Mouse (Mus musculus): Measurements from ENCODE around the gene Mettl27.

GRCm38 (mm10) chr5:134901644-134902027 lies 30.5 kb upstream of the Mettl27 start:
- TF ChIP-seq CTCF (IDR thresholded peaks at IDR 0.05; ENCODE audit: insufficient read depth, low read length) (no peak), POLR2A (IDR thresholded peaks at IDR 0.05; ENCODE audit: borderline replicate concordance, extremely low read depth, low read depth, low read length) (no peak)
